Mouse (Mus musculus): Measurements from ENCODE around the gene Krt24. TPM values are rescaled to one million over a fixed set of nuclear protein-coding genes. Genes with fewer than 3 reads are reported as not detected.

Krt24 gene
- polyA plus RNA-seq, 1 experiment: not detected

DNA sequence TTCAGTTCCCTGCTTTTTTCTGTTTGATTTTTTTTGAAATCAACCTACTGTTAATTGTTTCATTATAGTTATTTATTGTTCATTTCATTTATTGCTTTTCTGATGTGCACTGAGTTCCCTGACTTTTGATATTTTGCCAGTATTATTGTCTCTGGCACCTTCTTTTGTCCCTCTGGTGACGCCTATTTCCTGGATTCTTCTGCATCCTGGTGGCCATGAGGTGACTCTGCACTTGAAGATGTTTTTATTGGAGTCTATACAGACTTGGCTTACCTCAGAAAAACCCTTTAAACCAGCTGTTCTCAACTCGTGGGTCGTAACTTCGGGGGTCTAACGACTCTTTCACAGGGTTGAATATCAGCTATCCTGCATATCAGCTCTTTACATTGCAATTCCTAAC is 10.0 kb upstream of the Krt24 start:
- H3K4me3 ChIP-seq (ENCODE audit: insufficient read depth, low read length): no peak overlapping the region
- H3K27ac ChIP-seq (ENCODE audit: insufficient read depth, low read length): no peak overlapping the region
- no peaks in the 10 kb centered on the region for H3K4me1 ChIP-seq (ENCODE audit: control insufficient read depth, insufficient read depth, low read length)
- TF ChIP-seq POLR2A (IDR thresholded peaks at IDR 0.05; ENCODE audit: low read depth, low read length) (no peak), CTCF (IDR thresholded peaks at IDR 0.05; ENCODE audit: borderline replicate concordance, insufficient read depth, low read length) (no peak)

DNA sequence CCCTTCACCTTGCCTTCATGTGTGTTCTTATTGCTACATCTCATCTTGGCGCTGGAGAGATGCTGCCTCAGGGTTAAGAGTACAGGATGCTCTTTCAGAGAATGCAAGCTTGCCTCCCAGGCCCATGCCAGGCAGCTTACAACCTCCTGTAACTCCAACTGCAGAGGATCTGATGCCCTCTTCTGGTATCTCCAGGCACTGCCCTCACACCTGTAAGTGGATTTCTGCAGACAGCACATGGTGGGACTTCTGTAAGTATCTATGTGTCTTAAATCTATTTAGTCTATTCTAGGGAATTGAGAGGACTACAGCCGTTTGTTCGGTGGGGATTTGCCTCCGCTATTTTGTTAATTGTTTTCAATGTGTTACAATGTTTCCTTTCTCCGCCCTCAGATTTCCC is 7.8 kb upstream of the Krt24 start:
- TF ChIP-seq CTCF (IDR thresholded peaks at IDR 0.05; ENCODE audit: borderline replicate concordance, insufficient read depth, low read length): no peak
- TF ChIP-seq POLR2A (IDR thresholded peaks at IDR 0.05; ENCODE audit: low read depth, low read length): no peak
- no peak overlapping the region for H3K4me3 ChIP-seq (ENCODE audit: insufficient read depth, low read length)
- no peak overlapping the region for H3K27ac ChIP-seq (ENCODE audit: insufficient read depth, low read length)
- H3K4me1 ChIP-seq (ENCODE audit: control insufficient read depth, insufficient read depth, low read length): no peaks in the 10 kb centered on the region

DNA sequence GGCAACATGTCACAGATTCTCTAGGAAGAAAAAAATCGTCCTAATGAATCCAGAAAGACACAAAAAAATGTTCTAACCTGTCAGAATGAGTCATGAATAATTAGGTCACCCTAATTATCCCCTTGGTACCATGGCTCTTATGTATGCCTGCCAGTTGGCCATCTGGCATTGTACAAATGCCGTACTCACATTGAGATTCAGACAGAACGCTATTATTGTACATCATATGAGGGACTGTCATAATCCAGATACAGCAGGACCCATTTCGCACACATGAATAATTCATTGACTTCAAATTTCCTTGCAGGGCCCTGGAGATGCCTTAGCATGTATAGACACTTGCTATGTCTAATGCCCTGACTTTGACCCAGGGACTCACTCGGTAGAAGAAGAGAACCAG is 1.1 kb downstream of the Krt24 start:
- H3K27ac ChIP-seq (ENCODE audit: insufficient read depth, low read length): no peak overlapping the region
- no peak for TF ChIP-seq CTCF (IDR thresholded peaks at IDR 0.05; ENCODE audit: borderline replicate concordance, insufficient read depth, low read length)
- TF ChIP-seq POLR2A (IDR thresholded peaks at IDR 0.05; ENCODE audit: low read depth, low read length): no peak
- H3K4me1 ChIP-seq (ENCODE audit: control insufficient read depth, insufficient read depth, low read length): no peaks in the 10 kb centered on the region
- H3K4me3 ChIP-seq (ENCODE audit: insufficient read depth, low read length): no peak overlapping the region

DNA sequence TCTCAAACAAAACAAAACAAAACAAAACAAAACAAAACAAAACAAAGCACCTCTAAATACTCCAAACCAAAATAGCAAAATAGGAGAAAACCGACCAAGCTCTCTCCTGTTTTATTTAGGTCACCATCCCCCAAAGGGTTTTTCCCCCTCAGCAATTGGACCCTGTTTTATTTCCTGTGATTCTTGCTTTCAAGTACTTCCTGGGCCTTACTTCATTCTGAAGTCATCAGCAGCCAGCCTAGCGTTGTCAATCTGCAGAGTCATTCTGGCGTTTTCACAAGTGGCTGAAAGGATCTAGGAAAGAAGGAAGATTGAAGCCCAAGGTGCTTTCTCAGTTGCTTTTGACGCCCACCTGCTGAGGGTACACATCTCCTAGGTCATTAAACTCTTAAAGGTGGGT is 1.7 kb downstream of the Krt24 start:
- no peak for TF ChIP-seq CTCF (IDR thresholded peaks at IDR 0.05; ENCODE audit: borderline replicate concordance, insufficient read depth, low read length)
- TF ChIP-seq POLR2A (IDR thresholded peaks at IDR 0.05; ENCODE audit: low read depth, low read length): no peak
- H3K27ac ChIP-seq (ENCODE audit: insufficient read depth, low read length): no peak overlapping the region
- H3K4me3 ChIP-seq (ENCODE audit: insufficient read depth, low read length): no peak overlapping the region
- no peaks in the 10 kb centered on the region for H3K4me1 ChIP-seq (ENCODE audit: control insufficient read depth, insufficient read depth, low read length)

DNA sequence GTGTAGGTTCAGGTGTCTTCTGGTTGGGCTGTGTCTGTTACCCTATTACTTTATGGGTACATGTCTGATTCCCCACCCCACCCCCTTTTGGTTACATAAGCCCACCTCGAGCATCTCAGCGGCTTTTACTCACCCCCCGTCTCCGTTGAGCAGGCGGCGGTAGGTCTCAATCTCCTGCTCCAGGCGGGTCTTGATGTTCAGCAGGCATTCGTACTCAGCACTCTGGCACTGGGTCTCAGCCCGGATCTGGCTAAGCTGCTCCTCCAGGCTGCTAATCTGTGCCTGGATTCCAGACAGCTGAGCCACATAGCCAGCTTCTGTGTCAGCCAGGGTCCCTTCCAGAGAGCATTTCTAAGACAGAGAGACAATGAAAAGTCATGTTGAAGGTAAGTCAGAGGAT is 3.9 kb downstream of the Krt24 start:
- H3K4me3 ChIP-seq (ENCODE audit: insufficient read depth, low read length): no peak overlapping the region
- H3K27ac ChIP-seq (ENCODE audit: insufficient read depth, low read length): no peak overlapping the region
- TF ChIP-seq CTCF (IDR thresholded peaks at IDR 0.05; ENCODE audit: borderline replicate concordance, insufficient read depth, low read length) (no peak), POLR2A (IDR thresholded peaks at IDR 0.05; ENCODE audit: low read depth, low read length) (no peak)
- no peaks in the 10 kb centered on the region for H3K4me1 ChIP-seq (ENCODE audit: control insufficient read depth, insufficient read depth, low read length)

DNA sequence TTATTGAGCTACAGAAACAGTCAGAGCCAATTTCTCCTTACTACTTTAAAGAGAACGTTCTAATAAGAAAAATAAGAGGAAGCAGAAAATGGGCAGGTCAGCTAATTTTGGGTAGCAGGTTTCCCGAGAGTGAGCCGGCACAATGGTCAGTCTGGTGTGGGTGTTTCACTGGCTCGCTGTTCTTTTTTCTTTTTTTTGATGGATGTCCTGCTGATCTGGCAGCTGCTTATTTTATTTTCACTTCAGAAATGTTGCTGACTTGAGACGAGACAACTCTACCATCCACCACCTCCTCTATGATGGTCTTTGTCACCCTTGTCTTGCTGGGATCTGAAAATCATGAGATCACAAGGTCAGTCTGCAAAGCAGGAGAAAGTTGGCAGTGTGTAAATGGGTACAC is 5.1 kb downstream of the Krt24 start:
- no peak for TF ChIP-seq POLR2A (IDR thresholded peaks at IDR 0.05; ENCODE audit: low read depth, low read length)
- no peaks in the 10 kb centered on the region for H3K4me1 ChIP-seq (ENCODE audit: control insufficient read depth, insufficient read depth, low read length)
- no peak overlapping the region for H3K4me3 ChIP-seq (ENCODE audit: insufficient read depth, low read length)
- H3K27ac ChIP-seq (ENCODE audit: insufficient read depth, low read length): no peak overlapping the region

DNA sequence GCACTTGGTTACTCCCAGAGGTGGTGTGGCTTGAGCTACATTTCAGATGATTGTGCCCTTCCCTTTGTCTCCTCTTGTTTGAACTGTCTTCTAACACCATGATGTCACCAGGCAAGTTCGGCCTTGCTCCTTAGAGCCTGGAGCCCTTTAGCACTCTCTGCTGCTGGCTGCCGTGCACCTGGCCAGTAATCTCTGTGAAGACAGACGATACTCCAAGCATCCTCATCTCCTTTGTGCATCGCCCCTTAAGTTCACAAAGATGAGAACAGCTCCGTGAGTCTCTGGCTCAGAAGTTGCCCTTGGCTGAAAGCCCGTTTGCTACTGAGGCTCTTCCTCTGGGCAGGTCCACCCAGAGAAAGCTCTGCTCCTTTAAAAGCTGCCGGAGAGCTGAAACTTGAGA is 8.3 kb downstream of the Krt24 start:
- H3K4me3 ChIP-seq (ENCODE audit: insufficient read depth, low read length): no peak overlapping the region
- no peaks in the 10 kb centered on the region for H3K4me1 ChIP-seq (ENCODE audit: control insufficient read depth, insufficient read depth, low read length)
- no peak overlapping the region for H3K27ac ChIP-seq (ENCODE audit: insufficient read depth, low read length)
- TF ChIP-seq CTCF (IDR thresholded peaks at IDR 0.05; ENCODE audit: borderline replicate concordance, insufficient read depth, low read length) (no peak), POLR2A (IDR thresholded peaks at IDR 0.05; ENCODE audit: low read depth, low read length) (no peak)

DNA sequence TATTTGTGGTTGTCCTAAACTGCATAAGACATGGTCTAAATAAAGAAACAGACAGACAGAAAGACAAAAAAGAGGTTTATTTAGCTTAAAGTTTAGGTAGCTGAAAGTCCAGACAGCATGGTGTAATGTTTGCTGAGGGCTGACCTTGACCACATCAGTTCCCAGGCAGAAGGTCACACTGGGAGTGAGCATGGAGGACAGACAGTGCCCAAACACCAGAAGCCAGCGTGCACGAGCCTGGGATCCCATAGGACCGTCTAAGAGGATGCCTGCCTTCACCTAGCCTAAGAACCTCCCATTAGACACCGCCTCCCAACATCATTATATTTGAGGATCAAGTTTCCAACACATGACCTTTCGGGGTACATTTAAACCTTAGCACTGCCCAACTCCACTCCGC is 9.4 kb downstream of the Krt24 start:
- Histone ChIP-seq H3K27ac (ENCODE audit: insufficient read depth, low read length) (no peak overlapping the region), H3K4me1 (ENCODE audit: control insufficient read depth, insufficient read depth, low read length) (no peaks in the 10 kb centered on the region), H3K4me3 (ENCODE audit: insufficient read depth, low read length) (no peak overlapping the region)
- no peak for TF ChIP-seq POLR2A (IDR thresholded peaks at IDR 0.05; ENCODE audit: low read depth, low read length)
- no peak for TF ChIP-seq CTCF (IDR thresholded peaks at IDR 0.05; ENCODE audit: borderline replicate concordance, insufficient read depth, low read length)

DNA sequence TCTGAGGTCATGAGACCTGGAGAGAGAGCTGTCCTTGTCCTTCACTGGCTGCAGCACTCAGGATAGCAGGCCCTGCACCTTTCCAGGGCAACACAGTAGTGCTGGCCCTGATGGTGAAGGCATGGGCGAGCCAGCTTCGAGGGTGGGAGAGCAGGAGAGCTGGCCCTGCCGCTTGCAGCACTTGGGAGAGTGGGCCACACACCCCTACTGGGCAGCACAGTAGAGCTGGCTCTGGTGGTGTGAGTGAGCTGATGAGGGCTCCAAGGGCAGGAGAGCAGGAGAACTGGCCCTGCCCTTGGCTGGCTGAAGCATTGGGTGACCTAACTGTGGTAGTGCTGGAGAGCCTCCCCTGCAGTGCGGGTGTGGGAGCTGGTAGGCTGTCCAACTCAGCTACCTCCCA is 12.3 kb downstream of the Krt24 start:
- TF ChIP-seq POLR2A (IDR thresholded peaks at IDR 0.05; ENCODE audit: low read depth, low read length): no peak
- TF ChIP-seq CTCF (IDR thresholded peaks at IDR 0.05; ENCODE audit: borderline replicate concordance, insufficient read depth, low read length): no peak
- Histone ChIP-seq H3K4me1 (ENCODE audit: control insufficient read depth, insufficient read depth, low read length) (no peaks in the 10 kb centered on the region), H3K27ac (ENCODE audit: insufficient read depth, low read length) (no peak overlapping the region), H3K4me3 (ENCODE audit: insufficient read depth, low read length) (no peak overlapping the region)

DNA sequence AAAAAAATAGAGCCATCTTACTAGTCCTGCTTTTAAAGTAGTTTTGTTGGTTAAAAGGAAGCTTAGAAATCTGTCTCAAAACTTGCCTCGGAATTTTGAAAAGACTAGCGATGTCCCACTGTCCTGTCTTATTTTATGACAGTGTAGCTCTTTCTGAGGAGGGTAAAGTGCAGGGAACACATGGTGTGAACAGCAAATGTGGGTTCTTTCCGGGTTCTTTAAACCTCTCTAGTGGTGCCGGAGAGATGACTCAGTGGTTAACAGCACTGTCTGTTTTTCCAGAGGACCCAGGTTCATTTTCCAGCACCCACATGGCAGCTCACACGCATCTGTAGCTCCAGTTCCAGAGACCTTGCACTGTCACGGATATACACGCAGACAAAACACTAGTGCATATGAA is 15.9 kb downstream of the Krt24 start:
- no peak overlapping the region for H3K4me3 ChIP-seq (ENCODE audit: insufficient read depth, low read length)
- no peaks in the 10 kb centered on the region for H3K4me1 ChIP-seq (ENCODE audit: control insufficient read depth, insufficient read depth, low read length)
- no peak overlapping the region for H3K27ac ChIP-seq (ENCODE audit: insufficient read depth, low read length)
- TF ChIP-seq POLR2A (IDR thresholded peaks at IDR 0.05; ENCODE audit: low read depth, low read length): no peak
- no peak for TF ChIP-seq CTCF (IDR thresholded peaks at IDR 0.05; ENCODE audit: borderline replicate concordance, insufficient read depth, low read length)

DNA sequence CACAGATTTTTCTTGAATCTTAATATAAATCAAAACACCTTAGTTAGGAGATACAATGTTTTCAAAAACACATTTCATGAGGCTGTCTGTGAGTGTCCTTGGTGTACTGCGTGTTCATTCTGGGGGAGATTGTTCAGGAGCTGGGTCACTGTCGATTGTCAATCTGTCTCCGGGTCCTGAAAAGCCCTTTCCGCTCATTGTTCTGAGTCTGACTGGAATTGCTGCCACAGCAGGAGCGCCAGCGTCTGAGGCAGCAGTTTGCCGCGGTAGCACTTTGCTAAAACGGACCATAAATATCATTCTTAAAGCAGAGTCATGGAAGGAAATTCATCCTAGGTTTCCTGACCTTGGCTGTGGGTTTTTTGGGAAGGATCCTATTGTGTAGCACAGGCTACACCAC is 19.3 kb downstream of the Krt24 start:
- no peak overlapping the region for H3K27ac ChIP-seq (ENCODE audit: insufficient read depth, low read length)
- TF ChIP-seq CTCF (IDR thresholded peaks at IDR 0.05; ENCODE audit: borderline replicate concordance, insufficient read depth, low read length): no peak
- TF ChIP-seq POLR2A (IDR thresholded peaks at IDR 0.05; ENCODE audit: low read depth, low read length): no peak
- no peaks in the 10 kb centered on the region for H3K4me1 ChIP-seq (ENCODE audit: control insufficient read depth, insufficient read depth, low read length)
- H3K4me3 ChIP-seq (ENCODE audit: insufficient read depth, low read length): no peak overlapping the region
